Mouse (Mus musculus) MEL (cell line): ENCODE data around the gene Vmn1r233.

ENCODE experiments used
- CHD1 ChIP-seq: IDR thresholded peaks from 2 replicates; pipeline ENCODE4 v1.6.1; 2012; ENCODE audit warnings: low read depth, mild to moderate bottlenecking, inconsistent platforms, low read length, improper control_type of control experiment
- CTCF ChIP-seq, 3 experiments: IDR thresholded peaks in 2 of 3; conservative IDR thresholded peaks in 1 of 3; 2 replicates each; pipeline ENCODE4 v1.5.1; 2011 to 2012; ENCODE audit warnings: low read length in 3 of 3, low read depth in 2 of 3, mild to moderate bottlenecking in 2 of 3, improper control_type of control experiment in 1 of 3, inconsistent platforms in 1 of 3, mixed read lengths in 1 of 3, moderate library complexity in 1 of 3; ENCODE audit not compliant: control insufficient read depth in 1 of 3, insufficient read depth in 1 of 3, poor library complexity in 1 of 3, severe bottlenecking in 1 of 3
- ETS1 ChIP-seq: IDR thresholded peaks from 2 replicates; pipeline ENCODE4 v1.6.1; 2012; ENCODE audit warnings: low read depth, mild to moderate bottlenecking, inconsistent platforms, low read length, improper control_type of control experiment, moderate library complexity
- HCFC1 ChIP-seq: IDR thresholded peaks from 2 replicates; pipeline ENCODE4 v1.6.1; 2012; ENCODE audit warnings: low read depth, mild to moderate bottlenecking, inconsistent platforms, low read length, improper control_type of control experiment, moderate library complexity
- JUND ChIP-seq: IDR thresholded peaks from 2 replicates; pipeline ENCODE4 v1.6.1; 2011; ENCODE audit warnings: low read depth, mild to moderate bottlenecking, improper control_type of control experiment, low read length
- MAFK ChIP-seq: IDR thresholded peaks from 2 replicates; pipeline ENCODE4 v1.6.1; 2011; ENCODE audit warnings: low read depth, mild to moderate bottlenecking, low read length, improper control_type of control experiment, borderline replicate concordance
- NELFE ChIP-seq: IDR thresholded peaks from 2 replicates; pipeline ENCODE4 v1.6.1; 2011; ENCODE audit warnings: low read depth, low read length, improper control_type of control experiment
- POLR2A ChIP-seq, 2 experiments: IDR thresholded peaks; 2 replicates each; pipeline ENCODE4 v1.6.1; 2011 to 2012; ENCODE audit warnings: low read length in 2 of 2, mild to moderate bottlenecking in 2 of 2, control low read depth in 1 of 2, improper control_type of control experiment in 1 of 2, low read depth in 1 of 2, moderate library complexity in 1 of 2; ENCODE audit not compliant: control insufficient read depth in 1 of 2, insufficient read depth in 1 of 2, poor library complexity in 1 of 2
- RCOR1 ChIP-seq: IDR thresholded peaks from 2 replicates; pipeline ENCODE4 v1.6.1; 2012; ENCODE audit warnings: low read depth, mild to moderate bottlenecking, inconsistent platforms, low read length, improper control_type of control experiment
- USF1 ChIP-seq: IDR thresholded peaks from 2 replicates; pipeline ENCODE4 v1.6.1; 2014; ENCODE audit warnings: low read depth, mild to moderate bottlenecking, inconsistent platforms, low read length, improper control_type of control experiment, moderate library complexity

DNA sequence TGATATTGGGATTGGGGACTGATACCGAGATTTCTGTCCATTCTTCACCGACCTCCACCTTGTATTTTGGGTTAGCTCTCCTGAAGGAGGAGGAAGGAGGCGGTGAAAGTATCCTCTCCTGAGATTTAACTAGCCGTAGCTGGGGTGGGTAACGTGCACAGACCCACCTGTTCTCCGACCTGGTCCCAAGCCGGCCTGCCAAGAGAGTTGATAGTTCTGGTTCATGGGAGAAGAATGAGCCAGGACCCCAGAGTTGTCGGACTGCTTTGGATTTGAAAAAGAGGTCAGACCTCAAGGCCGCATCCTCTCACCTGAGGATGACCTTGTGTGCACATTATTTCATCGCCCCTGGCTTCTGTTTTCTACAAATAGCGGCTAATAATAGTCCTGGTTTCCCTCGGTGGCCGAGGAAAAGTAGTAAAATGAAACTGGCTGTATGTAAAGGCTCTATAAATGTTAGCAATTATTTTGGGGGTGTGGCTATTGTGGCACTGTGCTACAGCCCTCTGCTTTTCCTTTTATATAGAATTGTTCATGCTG is 50.2 kb downstream of the Vmn1r233 start:
- no peak for TF ChIP-seq CTCF (IDR thresholded peaks at IDR 0.05 in 2 of 3, conservative IDR thresholded peaks at IDR 0.05 in 1 of 3; ENCODE audit: control insufficient read depth in 1 of 3, insufficient read depth in 1 of 3, low read depth in 2 of 3, low read length in 3 of 3, poor library complexity in 1 of 3, severe bottlenecking in 1 of 3)
- no peak for TF ChIP-seq JUND
- TF ChIP-seq USF1 = no peak
- no peak for TF ChIP-seq CHD1
- TF ChIP-seq HCFC1 = no peak
- no peak for TF ChIP-seq NELFE
- no peak for TF ChIP-seq ETS1
- no peak; a peak in 1 of 4 replicates for TF ChIP-seq POLR2A (IDR thresholded peaks at IDR 0.05; ENCODE audit: control insufficient read depth in 1 of 2, insufficient read depth in 1 of 2, low read depth in 1 of 2, low read length in 2 of 2, poor library complexity in 1 of 2)
- TF ChIP-seq MAFK = no peak
- no peak for TF ChIP-seq RCOR1
